Mouse (Mus musculus) stomach, postnatal 0 days (tissue): ENCODE results near the gene Cul9. TPM values are rescaled to one million over a fixed set of nuclear protein-coding genes. Genes with fewer than 3 reads are reported as not detected.
A peak's percentile ranks its signal among the peaks of the same experiment; 100 is the strongest.

ENCODE experiments used
- ATAC-seq: fragments of 200-750 bp; cut with Nextera tagmentation; 2 replicates; pipeline ENCODE4 v1.8.0; 2017; ENCODE audit not compliant: low FRiP score, low TSS enrichment
- DNase-seq: peaks from one replicate; pipeline ENCODE4 v3.0.0-alpha.2; 2016; ENCODE audit warnings: low spot score
- H3K27ac ChIP-seq: fragments of 300-500 bp; sonication (generic); replicated peaks from 2 replicates; pipeline ENCODE4 v1.5.1; 2014; ENCODE audit warnings: mild to moderate bottlenecking, control low read depth
- H3K27me3 ChIP-seq: fragments of 300-500 bp; sonication (generic); 2 replicates; pipeline ENCODE4 v1.6.1; 2014; ENCODE audit warnings: low read length; ENCODE audit not compliant: control insufficient read depth, insufficient read depth
- H3K36me3 ChIP-seq: fragments of 300-500 bp; sonication (generic); 2 replicates; pipeline ENCODE4 v1.6.1; 2014; ENCODE audit warnings: low read length, mixed read lengths; ENCODE audit not compliant: control insufficient read depth, insufficient read depth
- H3K4me1 ChIP-seq: fragments of 300-500 bp; sonication (generic); replicated peaks from 2 replicates; pipeline ENCODE4 v1.6.1; 2014; ENCODE audit warnings: antibody characterized with exemption; ENCODE audit not compliant: control insufficient read depth, insufficient read depth
- H3K4me2 ChIP-seq: fragments of 300-500 bp; sonication (generic); replicated peaks from 2 replicates; pipeline ENCODE4 v1.6.1; 2014; ENCODE audit warnings: low read depth, mild to moderate bottlenecking, control low read depth, moderate library complexity
- H3K4me3 ChIP-seq: fragments of 300-500 bp; sonication (generic); 2 replicates; pipeline ENCODE4 v1.5.1; 2014; ENCODE audit warnings: low read depth, low read length, control low read depth
- H3K9ac ChIP-seq: fragments of 300-500 bp; sonication (generic); 2 replicates; pipeline ENCODE4 v1.6.1; 2014; ENCODE audit warnings: mild to moderate bottlenecking, low read length, control low read depth, mixed read lengths
- H3K9me3 ChIP-seq: fragments of 300-500 bp; sonication (generic); 2 replicates; pipeline ENCODE4 v1.6.1; 2016; ENCODE audit warnings: low read length; ENCODE audit not compliant: control insufficient read depth
- CTCF ChIP-seq: IDR thresholded peaks from 2 replicates; pipeline ENCODE4 v1.5.1; 2016; ENCODE audit warnings: antibody characterized with exemption, low read depth, mild to moderate bottlenecking, moderate library complexity
- EP300 ChIP-seq: optimal IDR thresholded peaks from 2 replicates; pipeline ENCODE3; 2016; ENCODE audit warnings: antibody characterized with exemption
- WGBS: fragments of 180-500 bp; shearing (Covaris S2); extraction: QIAGEN DNeasy Blood & Tissue Kit; methylation state at CpG from one replicate; pipeline ENCODE4 v1.1.7; 2014; 5-methylcytosine and 5-hydroxymethylcytosine counted together
- polyA plus RNA-seq: library from polyadenylated mRNA; unstranded; fragments of >200 nt; fragmentation: Nextera tagmentation; extraction: Ambion mirVana; gene quantifications from 2 replicates; pipeline ENCODE4 v1.2.1, GENCODE M21; 2015

Cul9 gene
- polyA plus RNA-seq, 1 experiment from 2014 or later, result 1.9 TPM

GRCm38 (mm10) chr17:46555673-46556583, 9.7 kb upstream of the Cul9 start, which contains the start of gene Srf:
Srf (minus strand) TSS chr17:46556175.
- H3K27me3 ChIP-seq, result no peaks in the 10 kb centered on the region
- DNase-seq (peak; percentile 97), ATAC-seq (peak; percentile 94)
- no peaks in the 10 kb centered on the region for H3K9me3 ChIP-seq
- TF ChIP-seq CTCF, result peak; percentile 55
- no peak for TF ChIP-seq EP300
- H3K4me3 ChIP-seq, result peak within 1 kb of the TSS; percentile 99
- peak within 1 kb of the TSS; percentile 100 for H3K9ac ChIP-seq
- H3K4me1 ChIP-seq, result peaks cover 9% of the 10 kb centered on the region; the same call in 1 of the 2 replicates
- peak within 1 kb of the TSS; percentile 90 for H3K4me2 ChIP-seq
- WGBS, result under 1% methylated on average over 65 of the region's 87 CpGs
- peaks cover 6% of the 10 kb centered on the region for H3K36me3 ChIP-seq
- H3K27ac ChIP-seq, result peak within 1 kb of the TSS; percentile 96

GRCm38 (mm10) chr17:46554977-46555672, 8.9 kb upstream of the Cul9 start:
- TF ChIP-seq EP300, result no peak
- no peak for TF ChIP-seq CTCF
- H3K4me1 ChIP-seq, result peaks cover 9% of the 10 kb centered on the region; the same call in 1 of the 2 replicates
- peak overlapping the region; percentile 100 for H3K9ac ChIP-seq
- no peak for ATAC-seq
- H3K27me3 ChIP-seq, result no peaks in the 10 kb centered on the region
- peak overlapping the region; percentile 90 for H3K4me2 ChIP-seq
- peak overlapping the region; percentile 99 for H3K4me3 ChIP-seq
- H3K27ac ChIP-seq, result peak overlapping the region; percentile 96
- H3K9me3 ChIP-seq, result no peaks in the 10 kb centered on the region
- peaks cover 11% of the 10 kb centered on the region for H3K36me3 ChIP-seq
- DNase-seq, result peak; percentile 38
- WGBS, result under 1% methylated on average over 63 of the region's 75 CpGs

- H3K27ac ChIP-seq, result peak overlapping the region; percentile 96
- peaks cover 13% of the 10 kb centered on the region for H3K36me3 ChIP-seq
- H3K4me3 ChIP-seq, result peak overlapping the region; percentile 99
- H3K9ac ChIP-seq, result peak overlapping the region; percentile 100
- TF ChIP-seq EP300 (no peak), CTCF (no peak)
- DNase-seq (peak; percentile 52), ATAC-seq (no peak)
- under 1% methylated on average over 11 of the region's 11 CpGs for WGBS
- H3K4me1 ChIP-seq, result peaks cover 9% of the 10 kb centered on the region; the same call in 1 of the 2 replicates
- H3K9me3 ChIP-seq, result no peaks in the 10 kb centered on the region
- H3K4me2 ChIP-seq, result peak overlapping the region; percentile 90
- no peaks in the 10 kb centered on the region for H3K27me3 ChIP-seq
Measured at GRCm38 (mm10) chr17:46554646-46554976, 8.4 kb upstream of the Cul9 start.

- H3K27ac ChIP-seq, result peak overlapping the region; percentile 96
- ATAC-seq (no peak), DNase-seq (no peak)
- TF ChIP-seq EP300 (no peak), CTCF (no peak)
- H3K9me3 ChIP-seq, result no peaks in the 10 kb centered on the region
- H3K4me1 ChIP-seq, result peaks cover 9% of the 10 kb centered on the region; the same call in 1 of the 2 replicates
- H3K36me3 ChIP-seq, result peaks cover 16% of the 10 kb centered on the region
- 42% methylated on average over 3 of the region's 3 CpGs for WGBS
- H3K4me3 ChIP-seq, result peak overlapping the region; percentile 99
- H3K4me2 ChIP-seq, result peak overlapping the region; percentile 90
- no peaks in the 10 kb centered on the region for H3K27me3 ChIP-seq
- H3K9ac ChIP-seq, result peak overlapping the region; percentile 100
Measured at GRCm38 (mm10) chr17:46553926-46554325, 7.7 kb upstream of the Cul9 start.

- peak overlapping the region; percentile 99 for H3K4me3 ChIP-seq
- no peak for DNase-seq
- H3K27me3 ChIP-seq, result no peaks in the 10 kb centered on the region
- peaks cover 9% of the 10 kb centered on the region; the same call in 1 of the 2 replicates for H3K4me1 ChIP-seq
- no peak for ATAC-seq
- 28% methylated on average over 11 of the region's 11 CpGs for WGBS
- peak overlapping the region; percentile 90 for H3K4me2 ChIP-seq
- peaks cover 20% of the 10 kb centered on the region for H3K36me3 ChIP-seq
- H3K9ac ChIP-seq, result peak overlapping the region; percentile 100
- no peaks in the 10 kb centered on the region for H3K9me3 ChIP-seq
- peak overlapping the region; percentile 96 for H3K27ac ChIP-seq
- no peak for TF ChIP-seq CTCF
- TF ChIP-seq EP300, result no peak
Measured at GRCm38 (mm10) chr17:46553469-46553868, 7.3 kb upstream of the Cul9 start.
